Mouse (Mus musculus): ENCODE measurements around the gene Upk2. TPM values are rescaled to one million over a fixed set of nuclear protein-coding genes. Genes with fewer than 3 reads are reported as not detected.
"Not testable (repeated sequence)": the region's sequence is repeated elsewhere in the genome, so short reads cannot be mapped to it uniquely, and the experiment has no call there.

Gene Upk2
- total RNA-seq, 2 experiments from 2014 or later = not detected

- no peak for ATAC-seq (ENCODE audit: poor library complexity, severe bottlenecking)
Observed at GRCm38 (mm10) chr9:44411601-44412130, 43.1 kb downstream of the Upk2 start.

DNA sequence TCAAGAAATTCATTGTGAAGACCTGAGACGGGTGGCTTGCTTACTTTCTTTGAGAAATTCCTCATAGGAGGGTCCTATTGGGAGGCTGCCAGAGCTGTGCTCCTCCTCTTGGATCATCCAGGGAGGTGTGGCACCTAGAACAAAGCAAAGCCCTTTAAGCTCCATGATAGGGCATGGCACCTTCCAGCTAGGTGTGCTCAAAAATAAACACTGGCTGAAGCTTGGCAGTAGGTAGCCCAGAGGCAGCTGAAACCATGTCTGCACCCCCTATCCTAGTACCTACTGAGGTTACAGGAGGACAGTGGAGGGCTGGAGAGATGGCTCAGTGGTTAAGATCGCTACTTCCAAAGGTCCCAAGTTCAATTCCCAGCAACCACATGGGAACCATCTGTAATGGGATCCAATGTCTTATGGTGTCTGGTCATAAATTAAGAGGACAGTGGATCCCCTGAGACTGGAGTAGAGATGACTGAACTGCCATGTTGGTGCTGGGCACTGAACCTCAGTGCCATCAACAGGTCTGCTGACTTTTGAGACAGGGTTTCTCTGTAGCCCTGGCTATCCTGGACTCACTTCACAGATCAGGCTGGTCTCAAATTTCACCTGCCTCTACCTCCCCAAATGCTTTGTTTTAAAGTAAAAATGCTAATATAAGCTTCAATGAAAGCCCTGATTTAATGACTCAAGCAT lies 44.0 kb downstream of the Upk2 start:
- ATAC-seq (ENCODE audit: poor library complexity, severe bottlenecking) = no peak

- ATAC-seq (ENCODE audit: poor library complexity, severe bottlenecking) = not testable (repeated sequence)
Observed at GRCm38 (mm10) chr9:44408693-44409092, 46.1 kb downstream of the Upk2 start.

DNA sequence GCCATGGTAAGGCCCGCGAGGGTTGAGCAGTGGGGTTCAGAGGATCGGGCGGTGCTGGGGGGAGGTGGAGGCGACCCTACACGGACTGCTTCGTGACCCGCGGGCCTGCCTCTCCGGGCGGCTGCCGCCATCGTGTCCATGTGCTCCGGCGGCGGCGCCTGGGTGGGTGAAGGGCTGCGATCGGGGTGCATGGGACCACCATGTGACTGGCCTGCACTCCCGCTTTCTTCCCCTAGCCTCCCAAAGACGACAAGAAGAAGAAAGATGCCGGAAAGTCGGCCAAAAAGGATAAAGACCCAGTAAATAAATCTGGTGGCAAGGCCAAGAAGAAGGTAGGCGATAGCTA lies 47.1 kb downstream of the Upk2 start:
- no peak for ATAC-seq (ENCODE audit: poor library complexity, severe bottlenecking)

DNA sequence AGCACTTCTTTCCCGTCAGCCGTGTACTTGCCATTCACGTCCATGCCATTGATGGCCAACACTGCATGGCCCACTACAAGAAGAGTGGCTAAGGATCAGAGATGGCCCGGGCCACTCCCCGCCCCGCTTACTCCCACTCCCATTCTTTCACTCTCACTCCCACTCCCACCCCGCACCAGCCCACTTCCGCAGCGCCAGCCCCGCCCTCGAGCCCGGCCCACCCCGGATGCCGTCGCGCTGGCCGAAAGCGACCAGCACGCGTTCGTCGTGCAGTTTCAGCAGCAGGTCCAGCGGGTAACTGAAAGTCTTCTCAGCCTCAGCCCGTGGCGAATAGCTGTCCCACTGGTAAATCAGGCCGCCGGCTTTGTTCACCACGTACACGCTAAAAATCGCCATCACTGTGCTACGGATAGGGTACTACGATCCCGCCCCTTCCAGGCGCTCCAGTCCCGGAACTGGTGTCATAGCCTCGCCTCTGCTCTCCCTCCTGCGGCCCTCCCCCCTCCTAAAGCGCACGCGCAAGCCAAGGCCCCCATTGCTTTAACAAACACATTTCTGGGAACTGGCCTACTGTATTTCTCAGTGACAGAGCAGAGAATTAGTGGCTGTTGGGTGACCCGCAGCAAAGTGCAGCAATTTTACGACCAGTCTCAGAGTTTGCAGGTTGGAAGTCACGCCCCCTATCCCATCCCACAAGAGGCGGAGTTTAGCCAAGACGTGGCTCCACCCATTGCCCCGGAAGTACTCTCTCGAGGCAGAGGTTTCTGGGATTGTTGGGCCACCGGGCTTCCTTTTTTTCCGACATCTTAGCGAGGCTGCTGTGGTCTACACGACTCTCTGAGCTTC lies 47.6 kb downstream of the Upk2 start, which contains the start of the genes Rps25 and Trappc4:
Rps25 (plus strand) TSS at position 234 of the 846 bp plus-strand sequence.
Trappc4 (minus strand) TSS at position 695 of the 846 bp plus-strand sequence.
- ATAC-seq (ENCODE audit: poor library complexity, severe bottlenecking) = peak; percentile 92

GRCm38 (mm10) chr9:44405011-44405410 lies 49.8 kb downstream of the Upk2 start:
- ATAC-seq (ENCODE audit: poor library complexity, severe bottlenecking) = no peak

Other genes with a start within 250 kb of the Upk2 start
- 179 and 180 TPM in 2 replicates for gene Cbl, start 220.9 kb downstream of the Upk2 start, total RNA-seq (2015)
- 45.3 and 70.2 TPM in 2 replicates for gene Cbl, start 220.9 kb downstream of the Upk2 start, total RNA-seq (2017)
- not detected in 2 replicates for gene Ccdc153, start 214.3 kb downstream of the Upk2 start, total RNA-seq (2015)
- gene Ccdc153, start 214.3 kb downstream of the Upk2 start, total RNA-seq (2017) = not detected in 2 replicates
- gene Pdzd3, start 203.5 kb downstream of the Upk2 start, total RNA-seq (2015) = 0.07 and 0.34 TPM in 2 replicates
- not detected in 2 replicates for gene Pdzd3, start 203.5 kb downstream of the Upk2 start, total RNA-seq (2017)
- gene Nlrx1, start 186.4 kb downstream of the Upk2 start, total RNA-seq (2015) = 9.5 and 13.1 TPM in 2 replicates
- 12.1 and 12.4 TPM in 2 replicates for gene Nlrx1, start 186.4 kb downstream of the Upk2 start, total RNA-seq (2017)
- 1.3 and 3.9 TPM in 2 replicates for gene Abcg4, start 166.4 kb downstream of the Upk2 start, total RNA-seq (2015)
- gene Abcg4, start 166.4 kb downstream of the Upk2 start, total RNA-seq (2017) = 1.1 and 1.7 TPM in 2 replicates
- 12.3 and 18.4 TPM in 2 replicates for gene Hinfp, start 149.3 kb downstream of the Upk2 start, total RNA-seq (2015)
- 13.1 and 15.3 TPM in 2 replicates for gene Hinfp, start 149.3 kb downstream of the Upk2 start, total RNA-seq (2017)
- 12.0 and 16.4 TPM in 2 replicates for gene C2cd2l, start 134.7 kb downstream of the Upk2 start, total RNA-seq (2015)
- gene C2cd2l, start 134.7 kb downstream of the Upk2 start, total RNA-seq (2017) = 11.0 and 13.4 TPM in 2 replicates
- gene Dpagt1, start 129.0 kb downstream of the Upk2 start, total RNA-seq (2015) = 37.7 and 39.4 TPM in 2 replicates
- gene Dpagt1, start 129.0 kb downstream of the Upk2 start, total RNA-seq (2017) = 15.2 and 17.4 TPM in 2 replicates
- 136 and 144 TPM in 2 replicates for gene H2afx, start 120.3 kb downstream of the Upk2 start, total RNA-seq (2015)
- gene H2afx, start 120.3 kb downstream of the Upk2 start, total RNA-seq (2017) = 239 and 262 TPM in 2 replicates
- 63.1 and 83.4 TPM in 2 replicates for gene Hmbs, start 110.7 kb downstream of the Upk2 start, total RNA-seq (2015)
- 31.2 and 41.1 TPM in 2 replicates for gene Hmbs, start 110.7 kb downstream of the Upk2 start, total RNA-seq (2017)
- 19.2 and 19.4 TPM in 2 replicates for gene Vps11, start 93.3 kb downstream of the Upk2 start, total RNA-seq (2015)
- gene Vps11, start 93.3 kb downstream of the Upk2 start, total RNA-seq (2017) = 22.7 and 26.8 TPM in 2 replicates
- gene Hyou1, start 75.5 kb downstream of the Upk2 start, total RNA-seq (2015) = 27.2 and 29.7 TPM in 2 replicates
- gene Hyou1, start 75.5 kb downstream of the Upk2 start, total RNA-seq (2017) = 48.3 and 49.7 TPM in 2 replicates
- gene Slc37a4, start 58.1 kb downstream of the Upk2 start, total RNA-seq (2015) = 19.7 and 23.5 TPM in 2 replicates
- 14.8 and 28.3 TPM in 2 replicates for gene Slc37a4, start 58.1 kb downstream of the Upk2 start, total RNA-seq (2017)
- gene Rps25, start 47.8 kb downstream of the Upk2 start, total RNA-seq (2015) = 2,100 and 2,121 TPM in 2 replicates
- gene Rps25, start 47.8 kb downstream of the Upk2 start, total RNA-seq (2017) = 1,309 and 1,413 TPM in 2 replicates
- gene Trappc4, start 47.4 kb downstream of the Upk2 start, total RNA-seq (2015) = 91.3 and 95.4 TPM in 2 replicates
- 24.1 and 32.5 TPM in 2 replicates for gene Trappc4, start 47.4 kb downstream of the Upk2 start, total RNA-seq (2017)
- gene Ccdc84, start 36.4 kb downstream of the Upk2 start, total RNA-seq (2015) = 24.5 TPM in 2 replicates
- gene Ccdc84, start 36.4 kb downstream of the Upk2 start, total RNA-seq (2017) = 19.8 and 27.1 TPM in 2 replicates
- gene Foxr1, start 13.8 kb downstream of the Upk2 start, total RNA-seq (2015) = not detected in 2 replicates
- not detected in 2 replicates for gene Foxr1, start 13.8 kb downstream of the Upk2 start, total RNA-seq (2017)
- gene Bcl9l, start 27.8 kb upstream of the Upk2 start, total RNA-seq (2015) = 6.0 TPM in 2 replicates
- gene Bcl9l, start 27.8 kb upstream of the Upk2 start, total RNA-seq (2017) = 2.6 and 3.0 TPM in 2 replicates
- not detected in 2 replicates for gene Cxcr5, start 106.9 kb upstream of the Upk2 start, total RNA-seq (2015)
- not detected in 2 replicates for gene Cxcr5, start 106.9 kb upstream of the Upk2 start, total RNA-seq (2017)
- gene Ddx6, start 149.9 kb upstream of the Upk2 start, total RNA-seq (2015) = 57.1 and 60.2 TPM in 2 replicates
- gene Ddx6, start 149.9 kb upstream of the Upk2 start, total RNA-seq (2017) = 71.2 and 88.8 TPM in 2 replicates
- gene Treh, start 218.3 kb upstream of the Upk2 start, total RNA-seq (2015) = not detected in 2 replicates
- not detected in 2 replicates for gene Treh, start 218.3 kb upstream of the Upk2 start, total RNA-seq (2017)